Mouse (Mus musculus) induced T-regulatory cell, adult 2 months (primary cell): ENCODE measurements around the gene Rab6b.

Experiments used
- DNase-seq: peaks from one replicate; pipeline ENCODE4 v3.0.0-alpha.2; 2012; ENCODE audit warnings: low read depth

Gene Rab6b

DNA sequence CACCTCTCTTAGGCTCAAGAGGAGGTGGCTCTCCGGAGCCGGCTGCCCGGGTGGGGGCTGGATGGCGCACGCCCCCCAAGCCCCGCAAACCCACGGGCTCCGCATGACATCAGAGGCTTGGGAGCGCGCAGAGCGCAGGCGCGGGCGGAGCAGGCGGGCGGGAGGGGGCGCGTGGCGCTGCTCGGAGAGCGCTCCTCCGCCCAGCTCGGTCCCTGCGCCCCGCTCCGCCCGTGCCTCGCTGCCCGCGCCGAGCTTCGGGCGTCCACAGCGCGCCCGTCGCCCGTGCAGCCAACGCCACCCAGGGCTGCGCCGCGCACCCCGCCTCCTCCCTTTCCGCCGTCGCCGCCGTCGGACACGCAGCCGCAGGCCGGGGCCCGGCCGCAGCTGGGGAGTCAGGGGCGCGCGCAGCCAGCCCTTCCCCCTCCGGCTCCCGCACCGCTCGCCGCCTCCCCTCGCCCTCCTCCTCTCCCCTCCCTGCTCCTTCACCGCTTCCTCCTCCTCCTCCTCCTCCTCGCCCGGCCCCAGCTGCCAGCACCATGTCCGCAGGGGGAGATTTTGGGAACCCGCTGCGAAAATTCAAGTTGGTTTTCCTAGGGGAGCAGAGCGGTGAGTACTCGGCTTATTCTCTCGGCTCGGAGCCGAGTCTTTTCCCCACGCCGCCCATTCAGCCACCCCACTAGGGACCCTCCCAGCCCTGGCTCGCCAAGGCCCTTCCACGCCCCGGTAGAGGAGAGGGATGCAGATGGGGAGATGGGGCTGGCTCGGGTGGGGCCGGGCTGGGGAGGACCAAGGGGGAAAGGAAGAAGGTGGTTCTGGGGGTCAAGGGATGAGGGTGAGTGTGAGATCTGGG, at the start of gene Rab6b:
Gene Rab6b, plus strand, starts transcription at position 167 of the 850 bp plus-strand sequence.
- DNase-seq: peak; percentile 74

- no peak for DNase-seq
These were observed 48.0 kb upstream of the Rab6b start for GRCm38 (mm10) chr9:103063591-103063990.

GRCm38 (mm10) chr9:103066845-103067244, 44.7 kb upstream of the Rab6b start:
- no peak for DNase-seq

DNA sequence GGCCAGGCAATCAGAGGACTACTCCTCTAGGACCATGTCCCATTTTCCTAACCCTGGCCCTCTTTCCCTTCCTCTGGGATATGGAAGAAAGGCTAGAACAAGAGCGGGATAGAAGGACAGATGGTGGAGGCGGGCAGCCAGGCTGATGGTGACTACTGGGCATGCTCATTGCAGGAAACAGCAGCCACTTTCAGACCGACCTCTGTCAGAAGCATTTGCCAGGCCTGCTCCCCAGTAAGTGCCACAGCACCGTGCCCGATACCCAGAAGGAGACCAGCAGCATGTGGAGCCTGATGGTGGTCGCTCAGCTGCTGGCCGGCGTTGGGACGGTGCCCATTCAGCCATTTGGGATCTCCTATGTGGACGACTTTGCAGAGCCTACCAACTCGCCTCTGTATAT, 43.9 kb upstream of the Rab6b start:
- no peak for DNase-seq

DNA sequence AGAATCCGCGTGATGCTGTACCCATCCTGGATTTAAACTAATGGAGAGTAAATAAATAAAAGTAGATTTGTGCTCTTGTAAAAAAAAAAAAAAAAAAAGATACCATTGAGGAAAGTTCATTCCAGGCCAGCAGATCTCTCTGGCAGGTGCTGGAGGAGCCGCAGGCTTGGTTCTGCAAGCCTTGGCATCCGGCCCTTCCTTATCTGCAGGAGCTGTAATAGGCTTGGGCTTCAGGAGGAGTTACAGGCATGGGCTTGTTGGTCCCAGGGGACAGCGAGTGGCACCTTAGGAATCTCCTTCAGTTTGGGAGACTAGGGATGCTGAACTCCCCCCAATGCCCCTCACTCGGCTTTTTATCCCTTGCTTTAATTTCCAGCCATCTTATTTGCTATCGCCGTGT, 42.8 kb upstream of the Rab6b start:
- no peak for DNase-seq

- no peak for DNase-seq
These were observed 39.9 kb upstream of the Rab6b start for GRCm38 (mm10) chr9:103071541-103072203.

DNA sequence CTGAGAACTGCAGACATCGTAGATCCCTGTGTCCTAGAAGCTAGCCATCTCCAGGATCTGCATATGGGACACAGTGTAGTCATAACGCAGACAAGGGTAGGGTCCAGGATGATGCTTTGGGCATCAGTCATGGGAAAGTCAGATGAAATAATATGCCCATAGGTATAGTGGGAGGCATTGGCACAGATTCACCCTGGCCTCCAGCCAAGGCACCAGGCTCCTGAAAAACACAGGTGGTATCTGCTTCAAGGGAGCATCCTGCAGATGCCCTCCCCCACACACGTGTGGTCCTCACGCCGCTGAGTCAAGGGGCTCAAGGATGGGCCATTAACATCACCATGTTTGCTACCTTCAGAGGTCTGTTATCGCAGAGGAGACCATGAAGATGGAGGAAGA, 39.4 kb upstream of the Rab6b start:
- no peak for DNase-seq

GRCm38 (mm10) chr9:103072926-103073515, 38.6 kb upstream of the Rab6b start:
- no peak for DNase-seq

DNA sequence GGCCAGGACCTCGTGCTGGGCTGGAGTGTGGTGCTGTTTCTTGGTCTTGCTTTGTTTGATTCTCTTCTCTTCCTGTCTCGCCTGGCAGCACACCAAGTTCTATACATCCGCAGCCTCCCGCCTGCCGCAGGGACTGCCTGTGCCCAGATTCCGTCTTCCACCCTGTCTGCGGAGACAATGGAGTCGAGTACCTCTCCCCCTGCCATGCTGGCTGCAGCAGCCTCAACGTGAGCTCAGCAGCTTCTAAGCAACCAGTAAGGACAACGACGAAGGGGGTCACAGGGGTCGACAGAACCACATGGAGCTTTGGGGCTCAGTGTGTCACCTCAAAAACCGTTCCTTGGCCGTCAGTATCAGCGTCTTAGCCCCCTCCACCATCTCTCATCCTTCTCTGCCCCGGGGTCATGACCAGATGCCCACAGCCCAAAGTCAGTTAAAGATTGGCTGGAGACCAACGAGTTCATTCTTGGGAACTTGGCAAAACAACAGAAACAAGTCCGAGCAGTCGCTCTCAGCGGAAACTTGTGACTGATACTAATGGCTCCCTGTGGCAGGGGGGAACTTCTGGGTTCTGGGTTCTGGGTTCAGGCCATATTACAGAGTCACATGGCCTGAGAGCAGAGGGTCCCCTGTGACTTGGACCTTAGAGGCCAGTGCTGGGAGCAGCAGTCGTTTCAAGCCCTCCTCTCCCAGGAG, 34.6 kb upstream of the Rab6b start:
- DNase-seq: no peak

GRCm38 (mm10) chr9:103078194-103078691, 33.3 kb upstream of the Rab6b start:
- no peak for DNase-seq

DNA sequence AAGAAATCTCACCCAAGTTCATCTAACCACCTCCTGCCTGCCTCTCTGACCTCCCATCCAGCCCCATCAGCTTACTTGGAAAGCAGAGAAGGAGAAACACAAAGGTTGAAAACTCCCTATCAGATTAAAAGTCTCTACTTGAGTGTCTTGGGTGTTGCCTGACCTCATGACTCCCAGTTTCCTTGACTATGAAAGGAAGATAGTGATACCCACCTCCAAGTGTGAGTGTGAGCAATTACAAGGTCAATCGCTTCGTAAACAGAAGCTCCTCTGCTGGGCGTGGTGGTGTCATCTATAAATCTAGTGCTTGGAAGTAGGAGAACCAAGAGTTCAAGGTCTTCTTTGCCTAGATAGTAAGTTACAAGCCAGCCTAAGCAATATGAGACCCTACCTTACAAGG, 31.4 kb upstream of the Rab6b start:
- DNase-seq: no peak

DNA sequence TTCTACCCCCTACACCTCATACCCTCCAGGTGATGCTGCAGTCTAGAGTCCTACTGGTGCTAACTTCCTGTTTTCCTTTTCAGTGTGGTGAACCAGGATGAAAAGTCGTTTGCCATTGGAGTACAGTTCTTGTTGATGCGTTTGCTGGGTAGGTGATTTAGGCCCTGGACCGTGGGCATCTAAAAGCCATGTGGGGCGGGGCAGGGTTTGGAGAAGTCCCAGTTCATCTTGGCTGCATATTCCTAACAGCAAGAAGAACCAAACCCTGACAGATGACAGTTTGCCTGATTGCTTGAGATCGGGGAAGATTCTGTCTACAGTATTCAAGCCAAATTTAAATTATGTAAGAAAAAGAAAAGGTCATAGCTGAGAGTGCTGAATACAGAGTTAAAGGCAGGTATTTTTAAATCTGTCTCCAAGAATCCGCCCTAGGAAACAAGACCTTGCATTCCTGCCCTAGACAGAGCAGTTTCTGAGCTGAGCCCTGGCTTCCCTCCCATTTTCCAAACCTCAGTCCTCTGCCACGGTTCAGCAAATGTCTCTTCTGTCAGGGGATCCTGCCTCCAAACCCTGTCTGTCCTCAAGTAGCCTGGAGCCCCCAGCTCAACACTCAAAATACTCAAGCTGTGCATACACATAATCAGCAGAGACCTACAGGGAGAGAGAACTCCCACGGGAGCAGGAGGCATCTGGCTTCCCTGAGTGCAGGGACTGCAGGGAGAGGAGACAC, 29.2 kb upstream of the Rab6b start:
- no peak for DNase-seq

- DNase-seq: no peak
These were observed 28.2 kb upstream of the Rab6b start for GRCm38 (mm10) chr9:103083405-103083804.

DNA sequence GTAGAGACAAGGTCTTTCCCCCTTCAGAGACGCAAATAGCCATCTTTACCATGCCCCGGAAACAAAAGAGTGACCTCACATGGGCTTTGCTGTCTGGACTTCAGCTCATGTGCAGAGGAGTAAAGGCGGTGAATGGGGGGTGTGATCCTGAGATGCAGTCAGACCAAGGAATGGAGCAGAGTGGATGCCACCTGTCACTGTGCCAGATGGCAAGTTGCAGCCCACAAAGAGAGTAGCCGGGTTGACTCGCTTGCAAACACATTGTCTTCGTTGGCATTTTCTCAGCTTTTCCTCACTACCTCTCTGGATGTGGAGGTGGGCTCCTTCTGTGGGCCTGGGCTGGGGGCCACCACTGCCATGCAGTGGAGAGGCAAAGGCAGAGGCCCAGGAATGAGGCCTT, 24.9 kb upstream of the Rab6b start:
- DNase-seq: no peak

DNA sequence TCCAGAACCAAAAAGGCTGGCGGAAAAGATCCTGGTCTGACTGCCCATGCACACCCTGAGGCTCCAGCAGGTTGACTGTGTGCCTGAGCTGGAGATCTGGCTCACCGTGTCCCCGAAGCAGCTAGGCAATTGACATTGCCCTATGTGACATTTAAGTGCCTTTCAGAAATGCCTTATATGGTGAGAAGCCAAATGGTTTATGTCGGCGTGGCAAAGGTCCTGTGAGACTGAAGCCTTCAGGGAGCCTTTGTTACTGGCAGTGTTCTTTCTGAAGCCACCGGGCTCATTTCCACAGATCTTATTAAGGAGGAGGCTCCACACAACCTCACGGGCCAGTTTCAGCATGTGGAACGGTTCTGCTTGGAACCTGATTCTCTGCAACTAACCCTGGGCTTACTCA, 24.3 kb upstream of the Rab6b start:
- no peak for DNase-seq

- no peak for DNase-seq
These were observed 22.9 kb upstream of the Rab6b start for GRCm38 (mm10) chr9:103088661-103089060.

DNA sequence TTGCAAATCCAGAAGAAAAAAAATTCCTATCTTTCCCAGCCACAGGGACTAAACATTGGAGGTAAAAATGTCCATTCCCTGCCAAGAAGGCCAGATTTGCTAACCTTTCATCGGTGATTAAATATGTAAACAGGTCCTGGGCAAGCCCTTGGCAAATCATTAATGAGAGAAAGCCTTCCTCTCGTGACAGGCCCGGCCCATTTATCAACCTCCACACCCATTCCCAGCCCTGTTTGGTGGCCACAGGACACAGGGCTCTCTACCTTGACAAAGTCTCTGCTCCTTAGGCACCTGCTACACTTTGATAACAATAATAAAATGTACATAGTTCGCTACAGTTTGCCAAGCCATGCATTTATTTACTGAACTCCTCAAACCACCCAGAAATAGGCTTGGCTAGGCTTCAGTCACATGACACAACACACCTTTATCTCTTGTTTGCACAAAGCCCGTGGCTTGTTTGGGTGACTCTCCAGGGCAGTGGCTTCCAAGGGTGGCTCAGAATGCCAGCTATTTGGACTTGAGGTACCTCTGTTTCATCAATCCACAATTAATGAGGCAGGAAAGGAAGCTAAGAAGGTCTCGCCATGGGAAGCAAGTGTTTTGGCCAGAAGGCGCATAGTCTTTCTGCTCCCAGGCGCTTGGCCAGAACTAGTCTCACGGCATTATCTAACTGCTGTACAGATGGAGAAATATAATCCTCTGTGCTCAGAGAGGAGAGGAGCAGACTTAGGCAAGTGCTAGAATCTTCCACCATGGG, 21.3 kb upstream of the Rab6b start:
- DNase-seq: no peak

GRCm38 (mm10) chr9:103091039-103091883, 20.3 kb upstream of the Rab6b start:
- no peak for DNase-seq

- DNase-seq: peak; percentile 83
These were observed 19.3 kb upstream of the Rab6b start for GRCm38 (mm10) chr9:103092248-103092647.

DNA sequence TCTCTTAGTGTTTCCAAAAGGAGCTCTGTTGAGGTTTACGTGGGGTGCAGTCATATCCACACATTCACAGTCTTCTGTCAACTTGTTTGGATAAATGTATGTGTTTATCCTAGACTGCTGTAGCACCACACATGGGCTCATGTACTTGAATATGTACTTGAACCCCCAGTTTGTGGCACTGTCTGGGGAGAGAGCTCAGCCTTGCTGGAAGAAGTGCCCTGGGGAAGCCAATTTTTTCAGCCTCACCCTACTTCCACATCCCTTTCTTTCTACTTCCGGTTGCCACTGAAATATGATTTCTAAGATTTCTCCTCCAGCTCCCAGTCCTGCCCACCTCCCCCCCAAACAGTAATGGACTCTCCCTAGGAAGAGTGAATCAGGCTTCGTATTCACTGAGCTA, 17.9 kb upstream of the Rab6b start:
- DNase-seq: no peak
